Mouse (Mus musculus) kidney, adult 9 months (tissue): ENCODE data around the gene Pgap1.

Source experiments
- DNase-seq: peaks from one replicate; pipeline ENCODE4 v3.0.0; 2022

Gene Pgap1

GRCm38 (mm10) chr1:54557301-54558229 lies at the start of gene Pgap1:
Gene Pgap1, minus strand, starts transcription at chr1:54557684.
- DNase-seq = peak; percentile 89

GRCm38 (mm10) chr1:54606936-54607335 lies 49.5 kb upstream of the Pgap1 start:
- no peak for DNase-seq

GRCm38 (mm10) chr1:54601692-54602091 lies 44.2 kb upstream of the Pgap1 start:
- DNase-seq = no peak

GRCm38 (mm10) chr1:54600275-54600674 lies 42.8 kb upstream of the Pgap1 start:
- DNase-seq = no peak

- DNase-seq = no peak
Observed at GRCm38 (mm10) chr1:54597594-54598217, 40.2 kb upstream of the Pgap1 start.

- no peak for DNase-seq
Observed at GRCm38 (mm10) chr1:54596151-54596550, 38.7 kb upstream of the Pgap1 start.

- DNase-seq = no peak
Observed at GRCm38 (mm10) chr1:54587076-54587475, 29.6 kb upstream of the Pgap1 start.

GRCm38 (mm10) chr1:54585971-54586555 lies 28.6 kb upstream of the Pgap1 start:
- DNase-seq = no peak

GRCm38 (mm10) chr1:54585278-54585846 lies 27.9 kb upstream of the Pgap1 start:
- peak; percentile 40 for DNase-seq

- DNase-seq = no peak
Observed at GRCm38 (mm10) chr1:54584588-54585277, 27.2 kb upstream of the Pgap1 start.

GRCm38 (mm10) chr1:54578358-54579184 lies 21.1 kb upstream of the Pgap1 start:
- no peak for DNase-seq

GRCm38 (mm10) chr1:54569102-54569501 lies 11.6 kb upstream of the Pgap1 start:
- no peak for DNase-seq

GRCm38 (mm10) chr1:54563923-54564322 lies 6.4 kb upstream of the Pgap1 start:
- DNase-seq = no peak

- peak; percentile 54 for DNase-seq
Observed at GRCm38 (mm10) chr1:54556586-54557221, 780 bp downstream of the Pgap1 start.

GRCm38 (mm10) chr1:54555364-54556140 lies 1.9 kb downstream of the Pgap1 start:
- peak; percentile 17 for DNase-seq

- no peak for DNase-seq
Observed at GRCm38 (mm10) chr1:54552621-54553020, 4.9 kb downstream of the Pgap1 start.

GRCm38 (mm10) chr1:54545200-54545599 lies 12.3 kb downstream of the Pgap1 start:
- DNase-seq = peak; percentile 54

GRCm38 (mm10) chr1:54542920-54543319 lies 14.6 kb downstream of the Pgap1 start:
- no peak for DNase-seq

- no peak for DNase-seq
Observed at GRCm38 (mm10) chr1:54531170-54531569, 26.3 kb downstream of the Pgap1 start.

- peak; percentile 5 for DNase-seq
Observed at GRCm38 (mm10) chr1:54523717-54524116, 33.8 kb downstream of the Pgap1 start.
